Mouse (Mus musculus): Measurements from ENCODE around the gene S100a2.

DNA sequence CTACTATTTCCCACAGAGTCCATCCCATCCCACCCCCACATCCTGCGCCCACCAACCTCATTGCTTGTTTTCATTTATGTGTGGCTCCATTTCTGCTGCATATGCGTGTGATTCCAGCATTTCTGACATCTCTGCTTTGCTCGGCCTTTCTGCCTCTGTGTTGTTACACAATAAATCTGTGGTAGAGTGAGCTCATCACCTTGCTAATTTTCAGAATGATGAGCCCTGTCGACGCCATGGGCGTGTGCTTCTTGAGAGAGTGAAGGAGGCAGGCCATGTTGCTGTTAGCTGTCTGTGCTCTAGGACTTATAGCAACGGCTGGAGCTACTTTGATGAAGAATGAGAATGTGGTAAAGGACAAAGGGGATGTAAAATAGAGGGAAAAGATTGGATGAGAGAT, 50.9 kb downstream of the S100a2 start:
- TF ChIP-seq CTCF (IDR thresholded peaks at IDR 0.05; ENCODE audit: control insufficient read depth, insufficient read depth, insufficient read length) (no peak), MYOG (IDR thresholded peaks at IDR 0.05; ENCODE audit: control insufficient read depth, extremely low read depth, insufficient read length) (no peak)
